Mouse (Mus musculus): Measurements from ENCODE around the gene Hivep2.

- TF ChIP-seq CTCF (IDR thresholded peaks at IDR 0.05; ENCODE audit: borderline replicate concordance, control insufficient read depth, extremely low read depth, insufficient read depth, low read length, poor library complexity) (no peak), POLR2A (IDR thresholded peaks at IDR 0.05; ENCODE audit: control insufficient read depth, extremely low read depth, insufficient read depth, low read length, poor library complexity) (no peak)
These were observed 133.3 kb downstream of the Hivep2 start for GRCm38 (mm10) chr10:14099182-14099581.
